Mouse (Mus musculus): ENCODE data around the gene Cuta. TPM values are rescaled to one million over a fixed set of nuclear protein-coding genes. Genes with fewer than 3 reads are reported as not detected.

Gene Cuta
- polyA plus RNA-seq, 1 experiment from 2014 or later = 197 TPM

DNA sequence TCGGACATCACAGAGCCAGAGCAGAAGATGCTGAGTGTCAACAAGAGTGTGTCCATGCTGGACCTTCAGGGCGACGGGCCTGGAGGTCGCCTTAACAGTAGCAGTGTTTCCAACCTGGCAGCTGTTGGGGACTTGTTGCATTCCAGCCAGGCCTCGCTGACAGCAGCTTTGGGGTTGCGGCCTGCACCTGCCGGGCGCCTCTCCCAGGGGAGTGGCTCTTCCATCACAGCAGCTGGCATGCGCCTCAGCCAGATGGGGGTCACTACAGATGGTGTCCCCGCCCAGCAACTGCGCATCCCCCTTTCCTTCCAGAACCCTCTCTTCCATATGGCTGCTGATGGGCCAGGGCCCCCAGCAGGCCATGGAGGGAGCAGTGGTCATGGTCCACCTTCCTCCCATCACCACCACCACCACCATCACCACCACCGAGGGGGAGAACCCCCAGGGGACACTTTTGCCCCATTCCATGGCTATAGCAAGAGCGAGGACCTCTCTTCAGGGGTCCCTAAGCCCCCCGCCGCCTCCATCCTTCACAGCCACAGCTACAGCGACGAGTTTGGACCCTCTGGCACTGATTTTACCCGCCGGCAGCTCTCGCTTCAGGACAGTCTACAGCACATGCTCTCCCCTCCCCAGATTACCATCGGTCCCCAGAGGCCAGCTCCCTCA, 22.3 kb upstream of the Cuta start:
- ATAC-seq (replicated peaks; ENCODE audit: low FRiP score, low TSS enrichment, low read depth) = no peak
- Histone ChIP-seq H3K9ac (ENCODE audit: low read length) (no peak overlapping the region), H3K27ac (ENCODE audit: low read depth) (no peak overlapping the region), H3K4me2 (ENCODE audit: low read length) (no peak overlapping the region), H3K9me3 (ENCODE audit: control insufficient read depth, low read length) (no peaks in the 10 kb centered on the region), H3K36me3 (ENCODE audit: control insufficient read depth, insufficient read depth, low read length) (peaks cover 86% of the 10 kb centered on the region), H3K4me1 (replicated peaks; ENCODE audit: control insufficient read depth, insufficient read depth, low read length) (no peaks in the 10 kb centered on the region), H3K4me3 (ENCODE audit: low read depth, low read length) (no peak overlapping the region), H3K27me3 (replicated peaks; ENCODE audit: control insufficient read depth, insufficient read depth, low read length) (no peaks in the 10 kb centered on the region)
- WGBS = 91% methylated on average over 21 of the region's 21 CpGs
- no peak for DNase-seq (ENCODE audit: low spot score)

DNA sequence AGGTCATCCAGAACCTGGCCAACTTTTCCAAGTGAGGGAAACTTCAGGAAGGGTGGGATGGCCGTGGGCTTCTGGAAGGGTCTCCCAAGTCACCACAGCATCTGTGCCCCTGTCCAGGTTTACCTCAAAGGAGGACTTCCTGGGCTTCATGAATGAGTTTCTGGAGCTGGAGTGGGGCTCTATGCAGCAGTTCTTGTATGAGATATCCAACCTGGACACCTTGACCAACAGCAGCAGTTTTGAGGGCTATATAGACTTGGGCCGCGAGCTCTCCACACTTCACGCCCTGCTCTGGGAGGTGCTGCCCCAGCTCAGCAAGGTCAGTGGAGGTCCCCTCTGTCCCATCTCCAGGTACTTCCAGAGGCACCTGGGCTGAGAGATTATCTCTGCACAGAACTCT, 20.4 kb upstream of the Cuta start:
- 95% methylated on average over 4 of the region's 4 CpGs for WGBS
- H3K36me3 ChIP-seq (ENCODE audit: control insufficient read depth, insufficient read depth, low read length) = peaks cover 85% of the 10 kb centered on the region

DNA sequence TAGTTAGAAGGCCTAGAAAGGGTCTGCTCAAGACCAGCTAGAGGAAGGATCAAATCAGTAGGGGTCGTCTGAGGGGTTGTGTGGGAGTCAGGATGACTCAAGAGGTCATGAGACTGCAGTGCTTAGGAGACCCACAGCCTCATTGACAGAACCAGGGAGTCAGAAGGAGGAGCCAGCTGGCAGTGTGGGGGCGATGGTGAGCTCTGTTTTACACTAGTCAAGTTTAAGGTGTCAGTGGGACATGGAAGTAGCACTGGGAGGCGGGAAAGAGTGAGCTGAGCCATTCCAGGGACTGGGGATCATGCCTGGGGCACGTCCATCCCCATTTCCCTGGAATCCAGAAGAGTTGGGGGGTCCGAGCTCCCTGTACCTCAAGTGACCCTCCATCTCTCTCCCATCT, 19.5 kb upstream of the Cuta start:
- Histone ChIP-seq H3K27me3 (replicated peaks; ENCODE audit: control insufficient read depth, insufficient read depth, low read length) (no peaks in the 10 kb centered on the region), H3K9me3 (ENCODE audit: control insufficient read depth, low read length) (no peaks in the 10 kb centered on the region), H3K4me2 (ENCODE audit: low read length) (no peak overlapping the region), H3K4me1 (replicated peaks; ENCODE audit: control insufficient read depth, insufficient read depth, low read length) (peaks cover 2% of the 10 kb centered on the region), H3K4me3 (ENCODE audit: low read depth, low read length) (no peak overlapping the region), H3K27ac (ENCODE audit: low read depth) (no peak overlapping the region), H3K9ac (ENCODE audit: low read length) (no peak overlapping the region), H3K36me3 (ENCODE audit: control insufficient read depth, insufficient read depth, low read length) (peaks cover 79% of the 10 kb centered on the region)
- no peak for ATAC-seq (replicated peaks; ENCODE audit: low FRiP score, low TSS enrichment, low read depth)
- 53% methylated on average over 5 of the region's 5 CpGs for WGBS
- DNase-seq (ENCODE audit: low spot score) = no peak

More for the DNA sequence above, 20.4 kb upstream of the Cuta start:
- Histone ChIP-seq H3K9ac (ENCODE audit: low read length) (no peak overlapping the region), H3K27me3 (replicated peaks; ENCODE audit: control insufficient read depth, insufficient read depth, low read length) (no peaks in the 10 kb centered on the region), H3K4me3 (ENCODE audit: low read depth, low read length) (no peak overlapping the region), H3K27ac (ENCODE audit: low read depth) (no peak overlapping the region), H3K4me2 (ENCODE audit: low read length) (no peak overlapping the region), H3K4me1 (replicated peaks; ENCODE audit: control insufficient read depth, insufficient read depth, low read length) (no peaks in the 10 kb centered on the region), H3K9me3 (ENCODE audit: control insufficient read depth, low read length) (no peaks in the 10 kb centered on the region)
- DNase-seq (ENCODE audit: low spot score) (no peak), ATAC-seq (replicated peaks; ENCODE audit: low FRiP score, low TSS enrichment, low read depth) (no peak)

DNA sequence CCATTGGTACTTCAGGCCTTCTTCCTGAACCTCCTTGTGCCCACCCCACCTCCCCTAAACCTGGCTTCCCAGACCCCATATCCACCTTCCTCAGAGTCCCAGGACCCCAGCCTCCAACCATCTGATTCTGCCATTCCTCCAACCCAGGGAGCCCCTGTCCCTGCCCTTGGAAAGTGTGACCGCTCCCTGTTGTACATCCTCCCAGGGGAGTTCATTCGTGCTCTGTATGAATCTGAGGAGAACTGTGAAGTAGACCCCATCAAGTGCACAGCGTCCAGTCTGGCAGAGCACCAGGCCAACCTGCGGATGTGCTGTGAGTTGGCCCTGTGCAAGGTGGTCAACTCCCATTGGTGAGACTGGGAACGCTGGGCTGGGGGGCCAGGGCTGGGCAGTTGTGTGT, 18.5 kb upstream of the Cuta start:
- no peaks in the 10 kb centered on the region for H3K9me3 ChIP-seq (ENCODE audit: control insufficient read depth, low read length)
- 95% methylated on average over 5 of the region's 5 CpGs for WGBS
- peaks cover 12% of the 10 kb centered on the region for H3K4me1 ChIP-seq (replicated peaks; ENCODE audit: control insufficient read depth, insufficient read depth, low read length)
- no peak overlapping the region for H3K9ac ChIP-seq (ENCODE audit: low read length)
- ATAC-seq (replicated peaks; ENCODE audit: low FRiP score, low TSS enrichment, low read depth) (no peak), DNase-seq (ENCODE audit: low spot score) (no peak)
- H3K27me3 ChIP-seq (replicated peaks; ENCODE audit: control insufficient read depth, insufficient read depth, low read length) = no peaks in the 10 kb centered on the region
- H3K4me2 ChIP-seq (ENCODE audit: low read length) = no peak overlapping the region
- peaks cover 73% of the 10 kb centered on the region for H3K36me3 ChIP-seq (ENCODE audit: control insufficient read depth, insufficient read depth, low read length)
- H3K27ac ChIP-seq (ENCODE audit: low read depth) = no peak overlapping the region
- no peak overlapping the region for H3K4me3 ChIP-seq (ENCODE audit: low read depth, low read length)

DNA sequence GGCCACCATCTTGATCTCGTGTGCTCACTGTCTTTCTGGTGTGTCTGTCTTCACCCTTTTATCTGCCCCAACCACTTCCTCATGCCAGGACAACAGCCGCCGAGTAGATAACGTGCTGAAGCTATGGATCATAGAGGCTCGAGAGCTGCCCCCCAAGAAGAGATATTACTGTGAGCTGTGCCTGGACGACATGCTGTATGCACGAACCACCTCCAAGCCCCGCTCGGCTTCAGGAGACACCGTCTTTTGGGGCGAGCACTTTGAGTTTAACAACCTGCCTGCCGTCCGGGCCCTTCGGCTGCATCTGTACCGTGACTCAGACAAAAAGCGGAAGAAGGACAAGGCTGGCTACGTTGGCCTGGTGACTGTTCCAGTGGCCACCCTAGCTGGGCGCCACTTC, 17.5 kb upstream of the Cuta start:
- H3K9ac ChIP-seq (ENCODE audit: low read length) = no peak overlapping the region
- H3K4me1 ChIP-seq (replicated peaks; ENCODE audit: control insufficient read depth, insufficient read depth, low read length) = peaks cover 22% of the 10 kb centered on the region
- no peak overlapping the region for H3K4me3 ChIP-seq (ENCODE audit: low read depth, low read length)
- H3K27ac ChIP-seq (ENCODE audit: low read depth) = no peak overlapping the region
- 88% methylated on average over 18 of the region's 18 CpGs for WGBS
- no peak for DNase-seq (ENCODE audit: low spot score)
- peaks cover 63% of the 10 kb centered on the region for H3K36me3 ChIP-seq (ENCODE audit: control insufficient read depth, insufficient read depth, low read length)
- no peak overlapping the region for H3K4me2 ChIP-seq (ENCODE audit: low read length)
- H3K27me3 ChIP-seq (replicated peaks; ENCODE audit: control insufficient read depth, insufficient read depth, low read length) = no peaks in the 10 kb centered on the region
- no peaks in the 10 kb centered on the region for H3K9me3 ChIP-seq (ENCODE audit: control insufficient read depth, low read length)
- ATAC-seq (replicated peaks; ENCODE audit: low FRiP score, low TSS enrichment, low read depth) = no peak

- H3K27me3 ChIP-seq (replicated peaks; ENCODE audit: control insufficient read depth, insufficient read depth, low read length) = no peaks in the 10 kb centered on the region
Observed at GRCm38 (mm10) chr17:26956309-26956708, 16.9 kb upstream of the Cuta start.

DNA sequence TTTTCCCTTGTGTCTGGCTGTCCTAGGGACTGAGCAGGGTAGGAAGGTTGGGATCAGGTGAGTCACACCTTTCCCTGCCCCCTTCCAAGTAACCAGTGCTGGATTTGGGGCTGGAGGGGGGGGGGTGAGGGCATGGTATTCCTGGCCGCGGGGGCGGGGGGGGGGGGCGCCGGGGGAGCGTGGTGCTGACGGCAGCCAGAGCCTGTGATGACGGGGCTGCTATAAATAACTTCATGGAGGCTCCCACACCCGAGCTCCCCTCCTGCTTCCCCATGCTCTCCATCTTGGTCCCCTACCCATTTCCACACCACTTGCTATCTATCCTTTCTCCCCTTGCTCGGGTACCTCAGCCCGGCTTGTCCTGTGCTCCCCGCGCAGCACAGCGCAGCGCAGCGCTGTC, 14.4 kb upstream of the Cuta start:
- Histone ChIP-seq H3K27me3 (replicated peaks; ENCODE audit: control insufficient read depth, insufficient read depth, low read length) (no peaks in the 10 kb centered on the region), H3K4me2 (ENCODE audit: low read length) (peak overlapping the region; percentile 34), H3K27ac (ENCODE audit: low read depth) (no peak overlapping the region), H3K36me3 (ENCODE audit: control insufficient read depth, insufficient read depth, low read length) (peaks cover 37% of the 10 kb centered on the region), H3K4me1 (replicated peaks; ENCODE audit: control insufficient read depth, insufficient read depth, low read length) (peaks cover 47% of the 10 kb centered on the region), H3K4me3 (ENCODE audit: low read depth, low read length) (no peak overlapping the region), H3K9ac (ENCODE audit: low read length) (no peak overlapping the region), H3K9me3 (ENCODE audit: control insufficient read depth, low read length) (no peaks in the 10 kb centered on the region)
- ATAC-seq (replicated peaks; ENCODE audit: low FRiP score, low TSS enrichment, low read depth) (no peak), DNase-seq (ENCODE audit: low spot score) (no peak)
- 20% methylated on average over 14 of the region's 16 CpGs for WGBS

More at GRCm38 (mm10) chr17:26956309-26956708, 16.9 kb upstream of the Cuta start:
- H3K9me3 ChIP-seq (ENCODE audit: control insufficient read depth, low read length) = no peaks in the 10 kb centered on the region
- no peak overlapping the region for H3K4me2 ChIP-seq (ENCODE audit: low read length)
- H3K36me3 ChIP-seq (ENCODE audit: control insufficient read depth, insufficient read depth, low read length) = peaks cover 57% of the 10 kb centered on the region
- H3K9ac ChIP-seq (ENCODE audit: low read length) = no peak overlapping the region
- H3K27ac ChIP-seq (ENCODE audit: low read depth) = no peak overlapping the region
- H3K4me3 ChIP-seq (ENCODE audit: low read depth, low read length) = no peak overlapping the region
- H3K4me1 ChIP-seq (replicated peaks; ENCODE audit: control insufficient read depth, insufficient read depth, low read length) = peaks cover 25% of the 10 kb centered on the region
- WGBS = 67% methylated on average over 5 of the region's 5 CpGs
- no peak for ATAC-seq (replicated peaks; ENCODE audit: low FRiP score, low TSS enrichment, low read depth)
- no peak for DNase-seq (ENCODE audit: low spot score)

GRCm38 (mm10) chr17:26953201-26953600, 13.8 kb upstream of the Cuta start:
- no peak overlapping the region for H3K4me3 ChIP-seq (ENCODE audit: low read depth, low read length)
- ATAC-seq (replicated peaks; ENCODE audit: low FRiP score, low TSS enrichment, low read depth) = no peak
- H3K4me2 ChIP-seq (ENCODE audit: low read length) = peak overlapping the region; percentile 34
- WGBS = 39% methylated on average over 6 of the region's 6 CpGs
- H3K9me3 ChIP-seq (ENCODE audit: control insufficient read depth, low read length) = no peaks in the 10 kb centered on the region
- no peaks in the 10 kb centered on the region for H3K27me3 ChIP-seq (replicated peaks; ENCODE audit: control insufficient read depth, insufficient read depth, low read length)
- no peak overlapping the region for H3K27ac ChIP-seq (ENCODE audit: low read depth)
- H3K4me1 ChIP-seq (replicated peaks; ENCODE audit: control insufficient read depth, insufficient read depth, low read length) = peaks cover 47% of the 10 kb centered on the region
- no peak for DNase-seq (ENCODE audit: low spot score)
- H3K36me3 ChIP-seq (ENCODE audit: control insufficient read depth, insufficient read depth, low read length) = peaks cover 31% of the 10 kb centered on the region
- H3K9ac ChIP-seq (ENCODE audit: low read length) = no peak overlapping the region

Measured in intestine, embryonic 14.5 days (tissue).